Mouse (Mus musculus): Measurements from ENCODE around the gene Rmdn2.

The Rmdn2 gene

GRCm38 (mm10) chr17:79615897-79616296 is 4.2 kb downstream of the Rmdn2 start:
- DNase-seq (ENCODE audit: low read depth, low spot score): no peak

GRCm38 (mm10) chr17:79616621-79617020 is 5.0 kb downstream of the Rmdn2 start:
- no peak for DNase-seq (ENCODE audit: low read depth, low spot score)

GRCm38 (mm10) chr17:79618455-79618854 is 6.8 kb downstream of the Rmdn2 start:
- DNase-seq (ENCODE audit: low read depth, low spot score): no peak

DNA sequence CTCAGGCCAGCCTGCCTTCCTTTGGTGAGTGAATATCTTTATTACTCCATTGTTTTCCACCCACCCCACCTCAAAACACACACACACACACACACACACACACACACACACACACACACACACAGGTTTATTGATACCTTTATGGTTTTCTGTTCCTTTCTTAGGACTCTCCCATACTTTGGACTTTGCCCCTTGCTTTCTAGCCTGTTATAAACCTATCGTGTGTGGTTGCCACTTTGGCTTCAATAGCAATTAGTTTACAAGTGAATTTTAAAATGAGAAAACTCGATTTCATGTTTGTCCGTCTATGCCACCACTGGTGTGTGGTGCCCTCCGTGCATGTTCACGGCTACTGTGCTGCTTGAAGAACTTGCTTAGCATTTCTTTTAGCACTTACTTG is 7.3 kb downstream of the Rmdn2 start:
- DNase-seq (ENCODE audit: low read depth, low spot score): no peak

GRCm38 (mm10) chr17:79622050-79622449 is 10.4 kb downstream of the Rmdn2 start:
- DNase-seq (ENCODE audit: low read depth, low spot score): no peak

- no peak for DNase-seq (ENCODE audit: low read depth, low spot score)
These were observed 10.9 kb downstream of the Rmdn2 start for GRCm38 (mm10) chr17:79622574-79622973.

GRCm38 (mm10) chr17:79623841-79624240 is 12.2 kb downstream of the Rmdn2 start:
- DNase-seq (ENCODE audit: low read depth, low spot score): no peak

GRCm38 (mm10) chr17:79626241-79626816 is 14.7 kb downstream of the Rmdn2 start:
- no peak for DNase-seq (ENCODE audit: low read depth, low spot score)

- DNase-seq (ENCODE audit: low read depth, low spot score): no peak
These were observed 38.2 kb downstream of the Rmdn2 start for GRCm38 (mm10) chr17:79649893-79650292.

DNA sequence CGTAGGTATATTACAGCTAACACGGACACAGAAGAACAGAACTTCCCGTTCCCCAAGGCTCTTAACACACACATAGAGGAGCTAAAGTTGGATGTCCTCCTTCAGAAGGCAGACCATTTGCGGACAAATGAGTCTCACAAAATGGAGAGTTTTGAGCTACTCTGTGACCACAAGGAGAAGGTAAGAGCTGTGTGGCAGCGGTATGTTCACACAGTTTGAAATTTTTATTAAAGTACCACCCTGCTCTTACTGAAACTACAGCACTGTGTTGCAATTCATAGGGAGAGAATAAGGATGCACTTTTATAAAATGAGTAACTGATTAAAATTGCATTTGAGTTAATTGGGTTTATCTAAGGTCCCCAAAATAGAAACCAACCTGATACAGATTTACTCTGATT is 38.6 kb downstream of the Rmdn2 start:
- no peak for DNase-seq (ENCODE audit: low read depth, low spot score)

DNA sequence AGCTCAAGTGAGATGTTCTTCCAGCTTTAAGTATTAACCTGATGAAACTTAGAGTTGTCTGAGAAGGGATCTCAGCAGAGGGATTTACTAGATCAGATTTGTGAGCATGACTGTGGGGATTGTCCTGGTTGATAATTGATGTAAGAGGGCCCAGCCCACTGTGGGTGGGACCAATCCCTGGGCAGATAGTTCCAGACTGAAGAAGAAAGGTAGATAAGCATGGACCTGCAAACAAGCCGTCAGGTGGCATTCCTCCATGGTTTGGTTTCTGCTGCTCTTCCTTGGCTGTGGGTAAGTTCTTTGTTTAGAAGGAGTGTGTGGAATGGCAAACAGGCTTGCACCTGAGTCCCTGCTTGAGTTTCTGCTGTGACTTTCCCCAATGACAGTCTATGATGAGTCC is 41.5 kb downstream of the Rmdn2 start:
- DNase-seq (ENCODE audit: low read depth, low spot score): no peak

DNA sequence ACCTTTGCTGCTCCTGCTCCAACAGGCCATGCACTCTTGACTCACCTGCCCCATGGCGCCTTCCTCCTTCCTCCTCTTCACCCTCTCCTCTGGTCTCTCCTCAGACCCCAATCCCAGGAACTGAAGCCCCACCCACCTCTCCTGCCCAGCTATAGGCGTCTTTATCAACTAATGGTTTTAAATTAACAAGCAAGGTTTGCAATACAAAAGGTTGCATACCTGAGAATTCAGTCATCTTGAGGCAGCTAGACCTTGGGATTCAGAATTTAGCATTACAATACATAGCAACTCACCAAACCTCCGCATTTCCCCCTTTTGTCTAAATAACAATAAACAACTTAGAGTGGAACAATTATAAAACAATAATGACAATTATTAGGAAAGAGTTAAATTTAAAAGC is 42.5 kb downstream of the Rmdn2 start:
- DNase-seq (ENCODE audit: low read depth, low spot score): no peak

GRCm38 (mm10) chr17:79657785-79658184 is 46.1 kb downstream of the Rmdn2 start:
- DNase-seq (ENCODE audit: low read depth, low spot score): no peak

- no peak for DNase-seq (ENCODE audit: low read depth, low spot score)
These were observed 46.8 kb downstream of the Rmdn2 start for GRCm38 (mm10) chr17:79658452-79658851.

DNA sequence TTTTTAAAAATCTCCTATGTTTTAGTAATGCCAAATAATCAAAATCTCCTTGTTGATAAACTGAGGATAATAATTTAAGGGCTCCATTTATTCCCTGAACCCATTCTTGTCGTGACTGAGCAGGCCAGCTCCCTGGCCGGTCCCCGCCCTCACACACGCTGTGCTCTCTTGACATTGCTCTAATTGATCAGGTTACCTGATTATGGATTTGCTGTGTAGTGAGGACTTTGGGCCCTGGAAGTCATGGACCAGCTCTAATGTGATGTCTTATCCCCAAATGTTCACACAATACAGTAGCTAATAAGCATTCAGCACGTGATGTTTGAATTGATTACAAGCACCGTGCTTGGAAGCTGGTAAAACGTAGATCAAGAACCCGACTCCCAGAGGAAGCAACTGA is 47.2 kb downstream of the Rmdn2 start:
- no peak for DNase-seq (ENCODE audit: low read depth, low spot score)

GRCm38 (mm10) chr17:79661387-79661786 is 49.7 kb downstream of the Rmdn2 start:
- DNase-seq (ENCODE audit: low read depth, low spot score): peak; percentile 59

GRCm38 (mm10) chr17:79661848-79662247 is 50.2 kb downstream of the Rmdn2 start:
- no peak for DNase-seq (ENCODE audit: low read depth, low spot score)

GRCm38 (mm10) chr17:79663393-79664105 is 51.9 kb downstream of the Rmdn2 start:
- DNase-seq (ENCODE audit: low read depth, low spot score): peak; percentile 59

GRCm38 (mm10) chr17:79664106-79664417 is 52.4 kb downstream of the Rmdn2 start:
- no peak for DNase-seq (ENCODE audit: low read depth, low spot score)

DNA sequence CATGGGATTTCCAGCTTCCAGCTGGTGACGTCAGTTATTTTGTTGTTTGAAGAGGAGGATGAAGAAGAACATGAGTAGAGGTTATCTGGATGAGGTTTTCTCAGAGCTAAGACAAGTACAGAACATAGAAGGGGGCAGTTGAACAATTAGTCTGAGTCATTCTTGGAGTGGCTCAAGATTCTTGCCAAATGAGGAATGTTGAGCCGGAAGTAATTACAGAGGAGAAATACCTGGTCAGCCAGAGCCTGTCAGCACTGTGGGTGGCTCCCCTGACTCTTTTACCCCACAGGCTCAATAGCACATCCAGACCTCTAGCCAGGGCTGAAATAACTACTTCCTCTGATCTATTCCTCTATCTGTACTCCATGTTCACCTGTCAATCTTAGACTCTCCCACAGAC is 59.2 kb downstream of the Rmdn2 start:
- no peak for DNase-seq (ENCODE audit: low read depth, low spot score)

DNA sequence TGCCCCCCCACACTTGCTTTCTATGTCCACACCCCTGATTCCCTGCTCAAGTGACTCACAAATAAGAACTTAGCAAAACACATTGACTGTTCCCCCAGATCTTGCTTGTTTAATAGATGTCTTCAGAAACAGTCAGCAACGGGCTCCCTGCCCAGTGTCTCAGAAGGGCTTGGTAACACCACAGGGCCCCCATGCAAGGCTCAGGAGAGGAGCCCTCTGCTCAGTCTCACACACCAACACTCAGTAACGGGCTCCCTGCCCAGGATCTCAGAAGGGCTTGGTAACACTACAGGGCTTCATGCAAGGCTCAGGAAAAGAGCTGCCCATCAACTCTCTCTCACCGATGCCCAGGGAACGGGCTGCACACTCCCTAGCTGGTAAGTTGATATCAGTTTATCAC is 83.4 kb downstream of the Rmdn2 start:
- no peak for DNase-seq (ENCODE audit: low read depth, low spot score)

GRCm38 (mm10) chr17:79695541-79695940 is 83.9 kb downstream of the Rmdn2 start:
- DNase-seq (ENCODE audit: low read depth, low spot score): no peak

DNA sequence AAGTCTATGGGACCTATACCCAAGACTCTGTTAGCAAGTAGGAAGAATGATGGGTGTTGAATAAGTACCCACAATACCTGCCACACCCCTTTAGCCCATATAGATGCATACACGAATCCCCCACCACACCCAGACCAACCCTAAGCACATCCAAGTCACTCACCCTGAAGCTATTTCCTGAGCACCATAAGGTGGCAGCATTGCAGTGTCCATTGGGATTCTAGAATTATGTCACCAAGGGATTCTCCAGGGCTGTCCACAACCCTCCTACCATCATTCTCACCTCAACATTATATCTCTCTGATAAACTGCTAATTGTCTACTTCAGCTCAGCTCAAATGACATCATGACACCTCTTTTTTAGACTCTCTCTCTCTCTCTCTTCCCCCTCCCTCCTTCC is 87.5 kb downstream of the Rmdn2 start:
- DNase-seq (ENCODE audit: low read depth, low spot score): no peak

DNA sequence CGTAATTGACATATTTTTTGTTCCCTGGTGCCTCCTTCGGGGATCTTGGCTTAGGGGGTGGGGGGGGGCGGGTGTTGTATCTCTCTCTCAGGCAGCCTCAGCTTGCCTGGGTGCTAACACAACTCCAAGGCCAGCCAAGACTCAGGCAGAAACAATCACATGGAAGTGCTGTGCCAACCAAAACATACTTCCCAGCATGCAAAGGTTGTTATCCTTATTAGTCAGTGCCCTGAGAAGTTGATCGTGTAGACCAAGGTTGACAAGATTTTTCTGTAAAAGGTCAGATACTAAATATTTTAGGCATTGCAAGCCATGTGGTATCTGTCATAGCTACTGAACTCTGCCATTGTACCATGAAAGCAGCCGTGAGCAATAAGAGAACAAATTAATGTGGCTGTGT is 89.2 kb downstream of the Rmdn2 start:
- no peak for DNase-seq (ENCODE audit: low read depth, low spot score)

Data from embryo, embryonic 11.5 days (tissue).